Mouse (Mus musculus): Measurements from ENCODE around the gene Dnah2.

Dnah2 gene

DNA sequence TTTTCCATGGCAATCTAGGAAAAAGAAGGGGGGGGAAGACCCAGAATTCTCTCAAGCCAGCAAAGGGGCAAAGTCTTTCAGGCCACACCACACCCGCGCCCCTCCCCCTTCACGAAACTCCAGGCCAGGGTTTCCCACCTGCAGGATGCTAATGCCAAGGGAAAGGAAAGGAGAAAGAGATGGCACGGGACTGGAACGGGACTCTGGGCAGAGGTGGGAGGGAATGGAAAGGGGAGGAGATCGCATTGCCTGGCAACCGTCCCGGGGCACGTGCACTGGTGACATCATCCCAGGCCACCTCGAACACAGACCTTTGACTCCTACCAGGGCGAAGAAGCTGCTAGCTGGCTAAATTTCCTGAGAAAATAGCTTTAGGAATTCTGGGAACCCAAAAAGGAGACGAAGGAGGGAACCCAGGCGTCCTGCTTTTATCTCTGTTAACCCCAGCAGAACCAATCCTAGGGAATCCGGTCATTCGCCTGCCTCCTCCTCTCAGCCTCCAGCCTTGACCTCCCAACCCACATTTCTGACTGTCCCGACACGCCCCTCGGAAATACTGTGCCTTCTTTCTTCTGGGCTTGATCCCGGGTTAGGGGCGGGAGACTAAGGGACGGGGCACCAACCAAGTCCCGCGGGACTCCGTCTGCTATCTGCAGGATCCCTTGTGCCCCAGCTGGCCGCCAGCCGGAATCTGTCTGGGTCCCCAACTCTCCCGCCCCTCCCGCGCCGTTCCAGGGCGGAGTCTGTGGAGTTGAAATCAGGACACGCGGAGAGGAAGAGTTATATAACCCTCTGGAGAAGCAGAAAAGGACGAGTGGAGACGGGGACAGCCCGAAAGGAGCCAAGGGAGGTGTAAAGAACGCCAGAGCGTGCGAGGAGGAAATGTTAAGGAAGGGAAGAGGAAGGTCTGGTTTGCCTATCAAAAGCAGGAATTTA is 131.2 kb downstream of the Dnah2 start:
- peak; percentile 98 for DNase-seq

DNA sequence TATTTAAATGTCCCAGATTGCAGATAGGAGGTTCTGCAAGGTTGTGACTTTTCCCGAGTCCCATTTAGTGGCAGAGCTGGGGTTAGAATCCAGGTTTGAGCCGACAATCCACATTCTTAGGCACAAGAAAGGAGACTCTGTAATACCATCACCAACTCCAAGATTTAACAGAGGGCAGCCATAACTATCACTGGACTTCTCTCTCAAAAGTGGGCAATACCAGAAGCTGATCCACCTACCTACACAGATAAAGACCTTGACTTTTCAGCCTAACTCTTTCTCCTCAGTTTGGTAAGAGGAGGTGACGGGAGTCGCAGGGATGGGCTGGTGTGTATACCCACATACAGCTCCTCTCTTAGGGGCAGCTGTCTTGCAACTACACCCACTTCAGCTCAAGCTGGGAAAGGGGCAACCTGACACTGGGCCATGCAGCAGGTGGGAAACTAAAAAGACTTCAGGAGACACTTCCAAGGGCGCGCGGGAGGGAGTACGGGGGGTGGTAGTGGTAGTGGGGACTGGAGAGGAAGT is 131.9 kb downstream of the Dnah2 start:
- DNase-seq, result no peak

DNA sequence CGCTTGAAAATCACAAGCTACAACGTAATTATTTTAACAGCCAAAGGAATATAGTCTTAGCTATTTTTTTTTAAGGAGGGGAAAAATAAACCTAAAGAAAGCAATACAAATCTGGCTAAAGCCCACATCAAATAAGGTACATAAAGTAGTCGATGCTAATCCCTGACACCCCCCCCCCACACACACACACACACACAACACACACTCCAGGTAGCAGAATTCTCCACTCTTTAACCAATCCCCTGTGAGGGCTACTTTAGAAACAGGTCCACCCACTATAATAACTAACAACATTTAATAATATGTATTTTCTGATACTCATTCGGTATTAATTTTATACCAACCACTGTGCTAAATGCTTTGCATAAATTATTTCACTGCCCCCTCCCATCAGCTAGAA is 132.4 kb downstream of the Dnah2 start:
- DNase-seq, result no peak

DNA sequence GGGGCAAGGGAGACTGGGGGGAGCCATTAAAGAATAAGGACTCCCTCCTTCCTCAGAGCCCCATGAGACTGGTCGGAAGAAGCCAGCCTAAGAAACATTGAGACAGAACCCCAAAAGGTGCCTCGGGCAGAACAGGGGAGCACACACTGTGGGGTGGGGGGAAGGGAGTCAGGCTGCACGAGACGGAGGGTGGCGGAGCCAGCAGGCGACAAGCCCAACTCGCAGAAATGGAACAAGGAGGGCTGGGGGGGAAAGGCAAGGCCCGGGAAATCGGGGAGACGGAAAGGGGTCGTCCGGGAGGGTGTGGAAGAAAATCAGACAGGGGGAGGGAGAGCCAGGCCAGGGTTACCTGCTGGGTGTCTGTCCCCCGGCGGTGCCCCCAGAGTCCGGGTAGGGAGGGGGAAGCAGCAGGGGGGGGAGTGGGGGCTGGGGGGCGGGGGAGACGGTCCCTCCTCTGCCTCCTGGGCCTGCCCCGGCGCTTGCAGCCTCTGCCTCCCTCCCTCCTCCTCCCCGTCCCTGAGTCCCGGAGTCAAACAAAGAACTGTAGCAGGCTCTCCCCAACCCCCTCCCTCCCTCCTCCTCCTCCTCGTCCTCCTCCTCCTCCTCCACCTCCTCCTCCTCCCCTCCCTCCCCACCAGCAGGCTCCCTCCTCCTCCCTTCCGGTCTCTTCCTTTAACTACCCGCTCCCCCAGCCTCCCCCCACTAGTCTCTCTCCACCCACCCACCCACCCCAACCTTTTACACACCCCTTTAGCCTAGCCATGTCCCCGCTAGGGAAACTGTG is 133.1 kb downstream of the Dnah2 start:
- DNase-seq, result peak; percentile 55 to 70

DNA sequence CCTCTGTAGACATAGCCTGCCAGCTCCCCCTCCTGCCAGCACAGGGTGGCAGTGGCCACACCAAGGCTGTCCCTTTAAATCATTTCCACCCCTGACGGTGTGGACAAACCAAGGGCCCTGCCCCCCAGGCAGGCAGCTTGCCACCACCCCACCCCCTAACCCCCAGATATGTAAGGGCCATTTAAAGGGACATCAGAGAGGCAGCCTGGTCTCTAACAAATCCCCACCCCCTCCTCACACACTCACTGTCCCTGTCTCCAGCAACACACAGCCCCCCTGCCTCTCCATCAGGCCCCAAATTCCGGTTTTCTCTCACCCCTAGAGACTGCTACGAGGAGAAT is 133.6 kb downstream of the Dnah2 start:
- DNase-seq, result peak; percentile 76 to 85

DNA sequence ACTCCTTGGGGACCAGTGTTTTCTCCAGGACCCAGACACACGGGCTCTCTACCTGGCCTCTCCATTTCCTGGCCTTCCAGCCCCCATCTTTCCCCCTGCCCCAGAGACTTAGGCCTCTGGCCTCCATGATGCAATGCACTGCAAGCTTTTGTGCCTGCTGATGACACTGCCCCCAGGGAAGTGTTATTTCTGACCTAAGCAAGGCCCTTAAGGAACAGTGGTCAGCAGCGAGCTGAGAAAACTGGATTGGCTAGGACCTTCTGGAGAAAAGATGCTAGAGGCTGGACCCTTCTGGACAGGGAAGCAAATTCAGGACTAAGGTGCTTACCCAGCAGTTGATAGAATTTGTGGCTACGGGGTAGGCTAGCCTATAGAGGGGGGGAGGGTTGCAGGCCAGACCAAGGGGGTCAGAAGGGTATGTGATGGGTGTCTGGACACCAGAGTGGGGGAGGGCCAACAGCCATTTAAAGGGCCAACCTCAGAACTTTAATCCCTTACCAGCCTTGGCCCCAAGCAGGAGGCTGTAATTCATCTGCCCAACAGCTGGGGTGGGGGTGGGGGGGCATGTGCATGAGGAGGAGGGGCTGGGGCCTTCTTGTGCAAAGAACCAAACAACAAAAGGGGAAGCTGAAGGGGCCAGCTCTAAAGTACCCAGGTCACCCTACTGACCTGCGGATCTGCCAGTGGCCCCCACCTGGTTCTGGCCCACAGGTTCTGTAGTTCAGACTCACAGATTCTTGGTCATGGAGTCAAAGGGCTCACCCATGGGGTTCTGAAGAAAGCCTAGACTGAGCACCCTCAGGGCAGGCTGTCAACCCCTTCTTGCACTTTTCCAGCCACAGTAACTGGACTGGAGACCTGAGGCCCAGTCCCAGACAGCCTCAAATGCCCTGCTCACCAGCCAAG is 134.2 kb downstream of the Dnah2 start:
- DNase-seq, result no peak

DNA sequence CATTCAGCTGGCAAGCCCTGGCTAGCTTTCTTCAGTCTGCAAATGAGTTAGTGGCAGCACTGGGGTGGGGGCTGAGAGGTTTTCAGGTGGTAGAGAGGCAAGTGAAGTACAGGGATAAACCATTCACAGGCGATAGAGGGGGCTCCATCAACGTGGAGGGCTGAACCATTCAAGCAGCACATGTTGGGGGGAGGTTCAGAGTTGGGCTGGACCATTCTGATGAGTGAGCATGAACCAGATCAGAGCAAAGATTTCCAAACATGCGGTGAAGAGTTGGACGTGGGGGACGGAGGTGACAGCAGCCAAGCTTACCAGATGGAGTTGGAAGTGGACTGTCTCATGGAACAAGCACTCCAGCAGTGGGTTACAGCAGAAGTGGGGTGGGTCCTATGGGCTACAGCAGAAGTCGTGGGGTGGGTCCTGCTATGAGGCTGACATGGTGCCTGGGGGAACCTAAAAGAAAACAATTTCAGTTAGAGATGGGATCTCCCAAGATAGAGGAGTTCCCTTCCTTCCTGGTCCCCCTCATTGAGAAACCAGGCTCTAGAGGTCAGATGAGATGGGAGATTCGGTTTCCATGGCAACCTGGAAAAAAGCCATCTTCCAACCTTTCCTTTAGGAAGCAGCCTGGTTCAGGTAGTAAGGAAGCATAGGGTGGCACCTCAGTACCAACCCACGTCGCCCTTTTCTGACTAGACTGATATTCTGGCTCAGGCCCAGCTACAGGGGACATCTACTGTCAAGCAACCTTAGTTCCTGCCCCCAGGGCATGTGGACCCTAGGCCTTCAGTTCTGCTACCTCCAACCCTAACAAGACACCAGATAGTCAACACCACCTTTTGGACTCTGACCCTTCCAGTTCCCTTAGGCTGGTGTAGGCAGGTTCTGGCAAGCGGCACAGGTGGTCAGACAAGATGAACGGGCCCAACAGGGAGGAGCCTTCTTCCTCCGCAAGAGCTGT is 135.4 kb downstream of the Dnah2 start, which contains the start of gene Kdm6b:
Kdm6b (minus strand) TSS at position 455 of the 961 bp plus-strand sequence.
- peak; percentile 52 to 76 for DNase-seq

DNA sequence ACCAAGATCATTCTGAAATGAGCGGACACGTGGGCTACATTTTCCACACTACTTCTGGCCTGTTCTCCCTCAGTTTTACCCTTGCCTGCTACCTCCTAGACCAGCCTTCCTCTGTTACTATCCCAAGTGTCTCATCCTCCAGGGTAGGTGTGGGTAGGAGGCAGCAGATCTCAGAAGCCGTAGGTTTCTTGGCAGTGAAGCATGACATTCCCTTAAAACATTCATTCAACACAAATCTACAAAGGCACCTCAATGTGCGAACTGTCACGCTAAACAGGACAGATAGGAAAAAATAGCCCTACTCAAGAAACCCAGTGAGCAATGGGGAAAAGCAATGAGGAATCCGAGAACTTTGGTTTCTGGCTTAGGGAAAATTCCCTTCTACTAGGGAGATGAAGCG is 136.4 kb downstream of the Dnah2 start:
- DNase-seq, result no peak

DNA sequence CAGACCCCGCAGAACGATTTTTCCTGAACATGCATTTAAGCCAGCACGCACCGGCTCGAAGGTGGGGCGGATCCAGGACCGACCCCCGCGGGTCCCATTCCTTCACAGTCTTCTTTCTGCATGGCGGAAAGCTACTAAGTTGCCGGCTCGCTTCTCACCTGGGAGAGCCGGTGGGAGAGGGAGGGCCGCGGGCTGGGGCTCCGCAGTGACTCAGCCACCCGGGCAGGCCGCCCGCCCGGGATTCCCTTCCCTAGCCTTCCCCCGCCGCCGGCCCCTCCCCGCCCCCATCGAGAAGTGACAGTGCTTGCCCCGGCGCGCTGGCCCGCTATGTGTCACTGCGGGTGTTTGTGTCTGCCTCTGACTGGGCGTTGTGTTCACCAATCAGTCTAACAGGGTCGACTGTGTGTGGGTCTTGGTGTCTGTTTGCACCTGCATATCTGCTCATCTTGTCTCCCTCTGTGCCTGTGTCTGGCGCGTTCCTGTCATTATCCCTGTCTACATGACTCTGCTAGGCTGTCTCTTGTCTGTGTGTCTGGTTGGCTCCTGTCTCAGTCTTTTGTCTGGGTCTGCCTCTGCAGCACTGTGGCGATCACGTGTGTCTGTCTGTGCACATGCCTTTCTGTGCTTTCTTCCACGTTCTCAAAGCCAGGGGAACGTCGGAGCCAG is 137.2 kb downstream of the Dnah2 start:
- peak in 1 of 2 experiments; percentile 69 for DNase-seq

DNA sequence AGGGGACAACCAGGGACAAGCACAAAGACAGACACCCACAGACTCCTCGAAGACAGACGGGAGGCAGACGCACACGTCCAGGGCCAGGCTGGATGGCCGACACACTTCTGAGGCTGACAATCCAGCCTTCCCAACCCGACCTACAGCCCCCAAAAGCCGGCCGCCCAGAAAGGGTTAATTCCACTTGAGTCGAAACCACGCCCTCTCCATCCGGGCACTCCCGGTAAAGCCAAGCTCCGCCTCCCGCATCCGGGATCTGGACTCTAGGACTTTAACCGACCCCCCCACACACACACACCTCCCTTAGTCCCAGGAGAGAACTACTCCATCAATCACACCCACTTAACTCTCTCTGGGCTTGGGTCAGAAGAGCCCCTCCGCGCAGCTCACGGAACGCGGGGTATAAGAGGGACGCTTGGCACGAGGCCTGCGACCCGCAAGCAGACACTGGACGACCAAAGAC is 137.8 kb downstream of the Dnah2 start:
- DNase-seq, result peak; percentile 94 to 95

DNA sequence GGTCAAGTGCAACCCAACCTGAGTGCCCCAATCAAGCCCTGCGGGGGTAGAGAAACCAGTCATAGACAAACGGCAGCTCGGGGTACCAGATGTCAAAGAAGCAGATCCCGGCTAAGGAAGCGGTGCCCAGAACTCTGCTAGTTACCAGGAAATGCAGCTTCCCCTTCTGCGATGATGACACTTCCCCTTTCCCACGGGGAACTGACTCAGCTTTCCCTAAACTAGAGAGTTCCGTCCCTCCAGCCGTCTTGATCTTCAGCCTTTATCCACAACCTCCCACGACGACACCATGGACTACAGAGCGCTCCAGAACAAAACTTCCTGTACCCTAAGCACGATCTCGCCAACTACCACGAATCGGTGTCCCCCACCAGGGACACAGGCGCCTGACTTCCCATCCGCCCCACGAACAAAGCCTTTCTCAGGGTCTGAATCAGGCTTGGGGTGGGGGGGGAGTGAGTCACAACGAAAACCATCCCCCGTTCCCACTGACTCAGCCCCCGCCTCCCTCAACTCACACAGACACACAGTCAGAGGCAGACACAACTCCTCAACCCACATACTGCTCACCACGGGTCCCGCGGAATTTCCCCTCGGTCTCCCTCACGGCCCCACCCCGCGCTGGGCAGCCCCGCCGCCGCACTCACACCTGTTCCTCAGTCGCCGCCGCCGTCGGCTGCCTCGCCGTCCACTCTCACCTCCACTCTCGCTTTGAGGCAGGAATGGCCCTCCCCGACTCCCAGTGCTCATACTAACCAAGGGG is 138.4 kb downstream of the Dnah2 start:
- DNase-seq, result peak in 1 of 2 experiments; percentile 30

DNA sequence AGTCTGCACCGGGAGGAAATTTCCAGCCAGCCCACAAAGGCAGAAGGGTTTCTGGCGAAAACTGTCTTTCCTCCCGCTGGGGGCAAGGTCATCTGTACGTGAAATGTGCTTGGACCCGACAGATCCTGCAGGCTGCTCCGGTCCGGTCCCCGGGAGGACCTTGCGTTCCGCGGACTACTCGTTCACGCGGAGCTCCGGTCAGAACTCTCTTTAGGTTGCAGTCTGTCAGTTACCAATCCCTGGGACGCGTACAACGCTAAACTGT is 138.9 kb downstream of the Dnah2 start:
- DNase-seq, result peak in 1 of 2 experiments; percentile 44

DNA sequence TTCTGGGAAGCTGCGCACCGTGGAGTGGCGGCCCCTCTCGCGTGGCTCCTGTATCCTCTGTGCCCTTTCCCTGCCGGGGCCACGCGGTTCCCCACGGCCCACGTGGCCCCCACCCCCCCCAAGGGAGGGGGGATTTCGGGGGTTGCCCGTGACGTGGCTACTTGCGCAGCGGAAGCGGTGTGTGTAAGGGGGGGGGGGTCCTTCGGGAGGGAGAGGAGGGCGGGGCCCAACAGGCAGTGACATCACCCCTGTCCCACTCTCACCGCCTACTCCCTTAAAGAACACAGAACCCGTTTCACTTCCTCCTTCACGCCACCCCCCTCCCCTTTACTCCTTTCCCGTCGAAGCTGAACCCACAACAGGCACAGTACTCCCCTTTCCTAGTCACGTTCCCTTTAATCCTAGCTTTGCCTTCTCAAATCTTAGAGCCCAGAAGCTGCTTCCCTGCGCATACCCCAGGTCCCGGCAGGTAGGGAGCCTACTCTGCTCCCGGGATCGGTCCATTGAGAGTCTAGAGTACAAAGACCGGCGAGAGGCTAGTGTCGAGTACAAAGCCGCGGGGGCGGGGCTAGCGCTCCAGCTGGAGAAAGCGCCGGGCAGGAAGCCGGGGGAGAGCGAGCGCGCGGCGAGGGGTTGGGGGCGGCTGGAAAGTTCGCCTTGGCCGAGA is 139.4 kb downstream of the Dnah2 start:
- DNase-seq, result peak; percentile 67 to 76

DNA sequence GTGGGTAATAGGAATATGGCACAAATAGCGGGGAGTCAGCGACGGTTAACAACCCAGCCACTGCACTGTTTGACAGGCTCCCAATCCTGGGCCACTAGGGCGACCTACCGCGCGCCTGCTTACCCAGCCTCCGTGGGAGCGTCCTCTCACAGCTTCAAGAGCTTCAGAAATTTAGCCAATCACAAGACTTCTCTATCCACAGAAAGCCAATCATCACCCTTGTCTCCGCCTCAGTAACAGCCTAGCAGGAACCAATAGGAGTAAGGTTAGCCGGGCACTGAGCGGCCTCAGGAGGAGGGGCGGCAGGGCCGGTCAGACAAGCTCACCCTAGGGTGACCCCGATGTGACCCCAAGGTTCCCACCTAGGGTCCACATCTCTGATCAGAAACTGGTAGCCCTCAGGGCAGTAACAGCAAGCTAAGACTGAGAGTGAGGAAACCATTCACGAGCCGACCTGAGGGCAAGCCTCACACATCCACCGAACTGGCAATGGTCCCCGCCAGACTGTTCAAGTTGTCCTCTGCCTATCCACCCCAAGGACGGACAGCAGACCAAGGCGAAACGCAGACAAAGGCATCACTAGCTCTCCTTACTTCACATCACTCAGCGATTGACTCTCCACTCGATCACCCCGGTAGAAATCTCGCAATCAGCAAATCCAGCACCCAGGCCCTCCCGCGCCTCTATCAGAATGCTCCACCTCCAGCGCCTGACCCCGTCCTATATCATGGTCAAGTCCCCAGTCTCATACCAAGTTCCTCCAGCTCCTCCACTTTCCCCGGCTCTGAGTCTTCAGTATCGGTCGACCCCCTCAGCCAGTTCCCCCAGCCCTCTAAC is 140.2 kb downstream of the Dnah2 start:
- peak; percentile 79 to 82 for DNase-seq

DNA sequence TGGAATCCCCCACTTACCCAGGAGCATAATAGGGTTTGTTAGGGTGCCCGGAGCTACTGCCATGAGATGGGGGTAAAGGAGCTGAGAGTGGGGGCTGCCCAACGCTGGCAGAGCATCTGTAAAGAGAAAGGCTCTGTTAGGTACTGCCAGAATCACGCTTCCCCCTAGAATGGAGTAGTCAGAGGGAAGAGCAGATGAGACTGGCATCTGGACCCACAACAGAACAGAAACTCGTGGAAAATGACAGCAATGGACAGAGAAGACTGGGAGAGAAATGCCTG is 141.2 kb downstream of the Dnah2 start:
- DNase-seq, result no peak

DNA sequence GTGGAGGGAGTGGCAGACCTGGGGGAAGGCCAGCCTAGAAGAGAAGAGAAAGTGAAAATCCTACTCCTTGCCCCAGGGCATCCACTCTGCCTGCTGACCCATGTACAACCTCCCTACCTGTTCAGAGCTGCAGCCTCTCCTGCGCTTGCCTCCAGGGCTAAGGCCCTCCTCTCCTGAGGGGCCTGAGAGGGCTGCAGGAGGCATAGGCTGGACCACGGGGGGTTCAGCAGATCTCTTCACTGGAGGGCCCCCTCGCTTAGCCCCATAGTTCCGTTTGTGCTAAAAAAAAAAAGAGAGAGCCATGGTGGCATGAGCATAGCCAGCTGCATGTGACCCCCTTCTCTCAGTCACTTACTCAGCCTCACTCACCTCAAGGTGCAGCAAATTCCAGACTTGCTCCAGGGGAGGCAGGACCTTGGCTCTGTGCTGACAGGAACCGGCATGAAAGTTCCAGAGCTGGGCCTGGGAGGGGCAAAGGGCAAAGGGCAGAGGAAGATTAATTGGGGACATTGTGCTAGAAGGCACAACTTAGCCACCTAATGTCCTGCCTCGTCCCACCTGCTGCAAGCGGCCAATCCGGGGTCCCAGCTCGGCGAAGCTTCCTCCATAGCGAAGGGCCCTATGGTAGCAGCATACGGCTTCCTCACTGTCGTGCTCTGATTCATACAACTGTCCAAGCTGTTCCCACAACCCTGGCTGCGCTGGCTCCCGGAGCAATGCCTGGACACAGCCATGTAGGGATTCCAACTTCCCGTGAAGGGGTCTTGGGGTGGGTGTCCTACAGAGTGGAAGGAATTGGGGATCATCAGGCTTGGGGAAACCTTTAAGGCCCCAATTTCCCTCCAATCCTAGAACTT is 141.8 kb downstream of the Dnah2 start:
- DNase-seq, result no peak

DNA sequence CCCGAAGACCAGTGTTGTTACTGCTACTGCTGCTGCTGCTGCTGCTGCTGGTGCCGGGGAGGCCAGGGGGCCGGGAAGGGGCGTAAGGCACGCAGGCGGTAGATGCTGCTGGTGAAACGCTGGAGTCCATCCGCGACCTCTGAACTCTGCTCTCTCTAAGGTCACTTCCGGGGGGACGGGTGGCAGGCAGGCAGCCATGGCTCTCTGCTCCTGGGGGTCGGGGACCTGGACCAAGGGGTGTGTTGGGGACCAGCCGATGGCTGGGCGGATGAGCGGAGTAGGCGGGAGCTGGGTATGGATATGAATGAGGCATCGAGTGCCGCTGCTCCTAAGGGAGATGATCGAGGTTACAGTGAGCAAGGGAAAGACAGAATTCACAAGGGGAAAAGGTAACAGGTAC is 142.6 kb downstream of the Dnah2 start:
- no peak for DNase-seq

Measured in cerebellum, postnatal 36 days (tissue).